Mouse (Mus musculus): Measurements from ENCODE around the gene Sphk2. TPM values are rescaled to one million over a fixed set of nuclear protein-coding genes. Genes with fewer than 3 reads are reported as not detected.

Gene Sphk2
- polyA plus RNA-seq, 1 experiment from 2014 or later = 16.7 TPM

DNA sequence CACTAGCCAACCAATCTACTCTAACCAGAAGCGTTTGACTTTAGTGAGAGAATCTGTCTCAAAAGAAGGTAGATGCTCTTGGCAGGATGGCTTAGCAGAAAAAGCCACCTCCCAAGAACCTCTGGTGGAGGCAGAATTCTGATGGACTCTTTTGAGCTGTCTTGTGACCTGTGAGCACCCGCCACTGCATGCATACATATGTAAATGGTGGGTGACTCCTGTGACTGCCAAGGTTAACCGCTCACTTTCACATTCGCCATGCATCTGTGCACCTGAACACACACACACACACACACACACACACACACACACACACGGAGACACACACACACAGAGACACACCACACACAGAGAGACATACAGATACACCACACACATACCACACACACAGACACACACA, 29.6 kb upstream of the Sphk2 start:
- no peaks in the 10 kb centered on the region for H3K9me3 ChIP-seq (ENCODE audit: control insufficient read depth, low read length)
- H3K4me1 ChIP-seq (replicated peaks; ENCODE audit: control insufficient read depth, insufficient read depth, low read length) = no peaks in the 10 kb centered on the region; the same call in 1 of the 2 replicates
- no peak overlapping the region for H3K4me3 ChIP-seq (replicated peaks; ENCODE audit: low read length)
- H3K27ac ChIP-seq = no peak overlapping the region
- no peak overlapping the region for H3K4me2 ChIP-seq (replicated peaks)
- no peaks in the 10 kb centered on the region for H3K27me3 ChIP-seq (ENCODE audit: control insufficient read depth, insufficient read depth, low read length)
- 85% methylated on average over 5 of the region's 5 CpGs for WGBS
- no peak for ATAC-seq (ENCODE audit: low FRiP score)
- no peak for DNase-seq (ENCODE audit: low spot score)
- no peak overlapping the region for H3K9ac ChIP-seq
- no peaks in the 10 kb centered on the region for H3K36me3 ChIP-seq (replicated peaks; ENCODE audit: control insufficient read depth, insufficient read depth)

DNA sequence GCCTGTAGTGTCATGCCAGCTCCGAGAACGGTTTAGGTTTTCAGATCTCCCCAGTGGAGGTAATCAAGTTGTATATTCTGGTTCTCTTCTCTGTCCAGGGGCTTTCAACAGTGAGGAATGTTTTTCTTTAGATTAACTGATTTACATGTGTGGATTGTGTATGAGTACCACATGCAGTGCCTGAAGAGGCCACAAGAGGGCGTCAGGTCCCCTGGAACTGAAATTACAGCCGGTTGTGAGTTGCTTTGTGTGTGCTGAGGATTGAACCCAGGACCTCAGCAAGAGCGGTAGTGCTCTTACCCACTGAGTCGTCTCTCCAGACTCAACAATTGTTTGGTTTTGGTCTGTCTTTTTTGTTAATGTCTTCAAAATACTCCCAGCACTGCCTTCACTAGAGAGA, 28.7 kb upstream of the Sphk2 start:
- no peaks in the 10 kb centered on the region; the same call in 1 of the 2 replicates for H3K4me1 ChIP-seq (replicated peaks; ENCODE audit: control insufficient read depth, insufficient read depth, low read length)
- ATAC-seq (ENCODE audit: low FRiP score) (no peak), DNase-seq (ENCODE audit: low spot score) (no peak)
- H3K9me3 ChIP-seq (ENCODE audit: control insufficient read depth, low read length) = no peaks in the 10 kb centered on the region
- H3K27me3 ChIP-seq (ENCODE audit: control insufficient read depth, insufficient read depth, low read length) = no peaks in the 10 kb centered on the region
- no peak overlapping the region for H3K27ac ChIP-seq
- no peak overlapping the region for H3K9ac ChIP-seq
- WGBS = 65% methylated on average over 6 of the region's 6 CpGs
- no peak overlapping the region for H3K4me2 ChIP-seq (replicated peaks)
- no peaks in the 10 kb centered on the region for H3K36me3 ChIP-seq (replicated peaks; ENCODE audit: control insufficient read depth, insufficient read depth)
- no peak overlapping the region for H3K4me3 ChIP-seq (replicated peaks; ENCODE audit: low read length)

DNA sequence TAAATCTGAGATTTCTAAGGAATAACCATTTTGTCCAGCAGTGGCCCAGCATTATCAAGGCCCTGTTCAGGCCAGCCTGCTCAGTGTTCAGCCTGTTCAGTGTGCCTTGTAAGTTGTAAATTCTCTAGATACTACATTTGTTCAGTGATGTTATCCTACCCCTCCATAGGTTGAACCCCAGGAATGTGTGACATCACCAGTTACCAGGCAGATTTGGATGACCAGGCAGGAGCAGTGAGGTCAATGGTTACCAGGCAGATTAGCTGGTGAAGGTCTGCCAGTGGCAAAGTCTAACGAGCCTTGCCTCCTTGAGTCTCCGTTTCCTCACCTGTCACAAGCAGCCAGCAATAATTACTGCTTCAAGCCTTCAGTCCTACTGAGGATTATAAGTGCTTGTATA, 26.6 kb upstream of the Sphk2 start:
- WGBS = 50% methylated on average over 2 of the region's 2 CpGs
- no peaks in the 10 kb centered on the region for H3K27me3 ChIP-seq (ENCODE audit: control insufficient read depth, insufficient read depth, low read length)
- H3K4me1 ChIP-seq (replicated peaks; ENCODE audit: control insufficient read depth, insufficient read depth, low read length) = no peaks in the 10 kb centered on the region; the same call in 1 of the 2 replicates
- ATAC-seq (ENCODE audit: low FRiP score) = no peak
- H3K4me3 ChIP-seq (replicated peaks; ENCODE audit: low read length) = no peak overlapping the region
- no peak overlapping the region for H3K4me2 ChIP-seq (replicated peaks)
- H3K9me3 ChIP-seq (ENCODE audit: control insufficient read depth, low read length) = no peaks in the 10 kb centered on the region
- H3K36me3 ChIP-seq (replicated peaks; ENCODE audit: control insufficient read depth, insufficient read depth) = no peaks in the 10 kb centered on the region
- H3K9ac ChIP-seq = no peak overlapping the region
- DNase-seq (ENCODE audit: low spot score) = peak; percentile 60
- no peak overlapping the region for H3K27ac ChIP-seq

DNA sequence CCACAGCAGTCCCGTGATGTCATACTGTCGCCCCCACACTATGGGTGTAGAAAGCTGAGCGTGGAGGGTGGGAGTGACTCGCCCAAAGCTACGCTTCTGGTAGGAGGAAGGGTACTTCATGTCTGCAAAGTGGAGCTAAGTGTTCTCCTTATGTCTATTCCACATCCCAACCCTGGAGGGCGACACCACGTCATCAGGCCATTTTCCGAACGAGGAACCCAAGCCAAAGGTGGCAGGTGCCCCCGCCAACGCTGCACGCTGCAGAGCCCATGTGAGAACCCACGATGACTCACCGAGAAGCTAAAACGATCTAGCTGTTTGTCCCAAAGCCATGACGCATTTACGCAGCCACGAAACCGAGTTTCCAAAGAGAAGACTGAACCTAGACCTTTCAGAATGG, 24.5 kb upstream of the Sphk2 start:
- 42% methylated on average over 19 of the region's 19 CpGs for WGBS
- Histone ChIP-seq H3K27ac (no peak overlapping the region), H3K27me3 (ENCODE audit: control insufficient read depth, insufficient read depth, low read length) (no peaks in the 10 kb centered on the region), H3K4me1 (replicated peaks; ENCODE audit: control insufficient read depth, insufficient read depth, low read length) (no peaks in the 10 kb centered on the region), H3K4me2 (replicated peaks) (peak overlapping the region; percentile 18; the same call in 1 of the 2 replicates), H3K36me3 (replicated peaks; ENCODE audit: control insufficient read depth, insufficient read depth) (no peaks in the 10 kb centered on the region), H3K9me3 (ENCODE audit: control insufficient read depth, low read length) (no peaks in the 10 kb centered on the region), H3K4me3 (replicated peaks; ENCODE audit: low read length) (no peak overlapping the region), H3K9ac (no peak overlapping the region)
- DNase-seq (ENCODE audit: low spot score) (no peak), ATAC-seq (ENCODE audit: low FRiP score) (no peak)

DNA sequence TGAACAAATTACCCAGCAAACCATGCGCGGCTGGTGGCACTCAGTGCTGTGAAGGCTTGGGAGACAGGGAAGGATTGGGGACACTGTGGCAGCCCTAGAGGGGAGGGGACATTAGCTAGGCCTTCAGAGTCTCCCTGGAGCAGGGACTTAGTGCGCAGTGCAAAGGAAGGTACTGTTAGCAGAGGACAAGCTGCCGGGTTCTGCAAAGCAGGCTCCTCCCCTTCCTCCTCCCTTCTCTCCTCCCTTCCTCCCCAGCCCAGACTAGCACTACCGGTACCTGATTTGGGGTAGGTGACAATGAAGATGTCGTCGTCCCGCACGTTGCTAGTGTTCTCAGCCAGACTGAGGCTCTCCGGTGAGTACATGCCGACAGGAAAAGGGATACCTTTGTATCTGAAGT, 24.0 kb upstream of the Sphk2 start:
- no peak for DNase-seq (ENCODE audit: low spot score)
- peak overlapping the region; percentile 18; the same call in 1 of the 2 replicates for H3K4me2 ChIP-seq (replicated peaks)

DNA sequence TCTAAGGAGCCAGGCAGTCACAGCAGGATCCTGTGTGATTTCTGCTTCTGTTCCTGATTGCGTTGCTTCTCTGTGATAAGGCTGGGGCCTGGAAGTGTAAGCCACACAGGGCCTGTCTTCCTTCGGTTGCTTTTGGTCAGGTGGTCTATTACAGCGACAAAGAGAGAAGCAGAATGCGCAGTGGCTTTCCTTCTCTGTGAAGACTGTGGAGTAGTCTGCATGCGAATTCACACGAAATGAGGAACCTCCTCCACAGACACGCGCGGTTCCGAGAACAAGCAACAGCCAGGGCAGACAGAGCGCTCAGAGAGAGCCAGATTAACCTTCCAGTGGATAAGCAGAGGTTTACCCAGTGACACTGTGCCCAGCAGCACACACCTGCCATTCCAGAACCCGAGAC, 23.5 kb upstream of the Sphk2 start:
- Histone ChIP-seq H3K4me2 (replicated peaks) (no peak overlapping the region), H3K27ac (no peak overlapping the region), H3K4me1 (replicated peaks; ENCODE audit: control insufficient read depth, insufficient read depth, low read length) (no peaks in the 10 kb centered on the region), H3K27me3 (ENCODE audit: control insufficient read depth, insufficient read depth, low read length) (no peaks in the 10 kb centered on the region), H3K36me3 (replicated peaks; ENCODE audit: control insufficient read depth, insufficient read depth) (no peaks in the 10 kb centered on the region), H3K4me3 (replicated peaks; ENCODE audit: low read length) (no peak overlapping the region), H3K9ac (no peak overlapping the region), H3K9me3 (ENCODE audit: control insufficient read depth, low read length) (no peaks in the 10 kb centered on the region)
- DNase-seq (ENCODE audit: low spot score) (no peak), ATAC-seq (ENCODE audit: low FRiP score) (no peak)
- 84% methylated on average over 12 of the region's 12 CpGs for WGBS

More for the DNA sequence above, 24.0 kb upstream of the Sphk2 start:
- no peak overlapping the region for H3K4me3 ChIP-seq (replicated peaks; ENCODE audit: low read length)
- no peaks in the 10 kb centered on the region for H3K27me3 ChIP-seq (ENCODE audit: control insufficient read depth, insufficient read depth, low read length)
- no peaks in the 10 kb centered on the region for H3K36me3 ChIP-seq (replicated peaks; ENCODE audit: control insufficient read depth, insufficient read depth)
- H3K9me3 ChIP-seq (ENCODE audit: control insufficient read depth, low read length) = no peaks in the 10 kb centered on the region
- H3K4me1 ChIP-seq (replicated peaks; ENCODE audit: control insufficient read depth, insufficient read depth, low read length) = no peaks in the 10 kb centered on the region
- no peak for ATAC-seq (ENCODE audit: low FRiP score)
- H3K27ac ChIP-seq = no peak overlapping the region
- no peak overlapping the region; the same call in 1 of the 2 replicates for H3K9ac ChIP-seq
- 37% methylated on average over 11 of the region's 11 CpGs for WGBS

DNA sequence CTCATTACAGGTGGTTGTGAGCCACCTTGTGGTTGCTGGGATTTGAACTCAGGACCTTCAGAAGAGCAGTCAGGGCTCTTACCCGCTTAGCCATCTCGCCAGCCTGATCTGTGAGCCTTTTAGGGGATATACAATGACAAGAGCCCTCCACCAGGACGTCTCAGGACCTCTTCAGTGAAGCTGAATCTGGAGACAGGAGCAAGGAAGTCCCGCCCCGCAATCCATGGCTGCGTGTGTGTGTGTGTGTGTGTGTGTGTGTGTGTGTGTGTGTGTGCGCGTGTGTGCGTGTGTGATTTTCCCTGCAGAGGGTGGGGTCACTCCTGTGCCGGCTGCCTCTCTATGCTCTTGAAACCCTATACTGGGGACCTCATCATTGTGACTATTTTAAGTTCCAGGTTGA, 22.0 kb upstream of the Sphk2 start:
- Histone ChIP-seq H3K36me3 (replicated peaks; ENCODE audit: control insufficient read depth, insufficient read depth) (no peaks in the 10 kb centered on the region), H3K9me3 (ENCODE audit: control insufficient read depth, low read length) (no peaks in the 10 kb centered on the region), H3K9ac (no peak overlapping the region), H3K4me3 (replicated peaks; ENCODE audit: low read length) (no peak overlapping the region), H3K4me1 (replicated peaks; ENCODE audit: control insufficient read depth, insufficient read depth, low read length) (no peaks in the 10 kb centered on the region), H3K27ac (no peak overlapping the region), H3K4me2 (replicated peaks) (no peak overlapping the region), H3K27me3 (ENCODE audit: control insufficient read depth, insufficient read depth, low read length) (no peaks in the 10 kb centered on the region)
- ATAC-seq (ENCODE audit: low FRiP score) (no peak), DNase-seq (ENCODE audit: low spot score) (no peak)
- 67% methylated on average over 10 of the region's 10 CpGs for WGBS

DNA sequence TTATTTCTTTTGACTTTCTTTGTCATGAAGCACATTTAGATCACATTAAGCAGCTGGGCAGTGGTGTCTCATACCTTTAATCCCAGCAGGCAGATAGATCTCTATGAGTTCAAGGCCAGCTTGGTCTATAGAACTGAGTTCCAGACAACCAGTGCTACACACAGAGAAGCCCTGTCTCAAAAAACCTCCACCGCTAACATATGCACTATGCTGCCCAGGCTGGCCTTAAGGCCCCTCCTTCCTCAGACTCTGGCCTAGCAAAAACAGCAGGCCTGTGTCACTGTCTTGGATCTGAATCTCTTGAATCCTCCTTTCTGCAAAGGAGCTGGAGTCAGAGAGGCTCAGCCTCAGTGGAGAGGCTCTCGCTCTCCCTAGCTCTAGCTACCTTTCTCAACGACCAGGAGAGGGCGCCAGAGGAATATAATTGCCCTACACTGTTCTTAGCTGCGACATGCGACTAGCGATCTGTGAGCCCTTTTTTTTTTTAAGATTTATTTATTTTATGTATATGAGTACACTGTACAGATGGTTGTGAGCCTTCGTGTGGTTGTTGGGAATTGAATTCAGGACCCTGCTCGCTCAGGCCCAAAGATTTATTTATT, 21.5 kb upstream of the Sphk2 start:
- Histone ChIP-seq H3K27me3 (ENCODE audit: control insufficient read depth, insufficient read depth, low read length) (no peaks in the 10 kb centered on the region), H3K9ac (no peak overlapping the region), H3K36me3 (replicated peaks; ENCODE audit: control insufficient read depth, insufficient read depth) (no peaks in the 10 kb centered on the region), H3K9me3 (ENCODE audit: control insufficient read depth, low read length) (no peaks in the 10 kb centered on the region), H3K4me2 (replicated peaks) (no peak overlapping the region), H3K4me1 (replicated peaks; ENCODE audit: control insufficient read depth, insufficient read depth, low read length) (no peaks in the 10 kb centered on the region), H3K4me3 (replicated peaks; ENCODE audit: low read length) (no peak overlapping the region), H3K27ac (no peak overlapping the region)
- ATAC-seq (ENCODE audit: low FRiP score) = peak; percentile 82; the same call in 1 of the 2 replicates
- WGBS = 6% methylated on average over 9 of the region's 9 CpGs
- peak; percentile 88 for DNase-seq (ENCODE audit: low spot score)

DNA sequence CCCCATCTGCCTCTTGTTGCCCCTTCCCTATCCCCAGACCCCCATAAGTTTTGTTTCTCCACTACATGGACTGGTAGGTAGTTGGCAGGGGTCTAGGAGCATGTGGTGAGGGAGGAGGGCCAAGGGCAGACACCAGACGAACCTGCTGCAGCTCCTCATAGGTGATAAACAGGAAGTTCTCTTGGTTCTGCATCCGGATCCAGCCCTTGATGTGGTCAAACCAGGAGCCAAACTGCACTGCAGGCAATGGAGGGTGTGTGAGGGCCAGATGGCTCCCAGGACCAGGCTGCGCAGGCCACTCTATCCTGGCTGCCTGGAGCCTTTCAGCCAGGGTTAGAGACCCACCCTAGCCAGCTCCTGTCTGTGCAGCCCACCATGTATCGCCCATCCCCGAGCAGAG, 15.7 kb upstream of the Sphk2 start:
- Histone ChIP-seq H3K27ac (no peak overlapping the region), H3K4me2 (replicated peaks) (no peak overlapping the region), H3K4me3 (replicated peaks; ENCODE audit: low read length) (no peak overlapping the region), H3K36me3 (replicated peaks; ENCODE audit: control insufficient read depth, insufficient read depth) (no peaks in the 10 kb centered on the region; the same call in 1 of the 2 replicates), H3K27me3 (ENCODE audit: control insufficient read depth, insufficient read depth, low read length) (no peaks in the 10 kb centered on the region), H3K9ac (no peak overlapping the region), H3K4me1 (replicated peaks; ENCODE audit: control insufficient read depth, insufficient read depth, low read length) (no peaks in the 10 kb centered on the region), H3K9me3 (ENCODE audit: control insufficient read depth, low read length) (no peaks in the 10 kb centered on the region)
- 85% methylated on average over 5 of the region's 5 CpGs for WGBS
- ATAC-seq (ENCODE audit: low FRiP score) (no peak), DNase-seq (ENCODE audit: low spot score) (no peak)

Data from hindbrain, embryonic 14.5 days (tissue).